Mouse (Mus musculus) c-Kit-positive CD71-positive TER-119-positive erythroid progenitor cells, embryonic 14.5 days (primary cell): Measurements from ENCODE around the gene Rad23a.

Source experiments
- DNase-seq: peaks from one replicate; pipeline ENCODE4 v3.0.0-alpha.2; 2013; ENCODE audit warnings: low spot score

Gene Rad23a

GRCm38 (mm10) chr8:84840248-84840999, at the start of gene Rad23a:
TSS of gene Rad23a (minus strand) at chr8:84840665.
- DNase-seq: peak; percentile 94

GRCm38 (mm10) chr8:84889141-84889540, 48.7 kb upstream of the Rad23a start:
- DNase-seq: no peak

- no peak for DNase-seq
Observed at GRCm38 (mm10) chr8:84888280-84888679, 47.8 kb upstream of the Rad23a start.

GRCm38 (mm10) chr8:84884728-84885127, 44.3 kb upstream of the Rad23a start:
- no peak for DNase-seq

- no peak for DNase-seq
Observed at GRCm38 (mm10) chr8:84878915-84879314, 38.5 kb upstream of the Rad23a start.

- no peak for DNase-seq
Observed at GRCm38 (mm10) chr8:84877297-84878035, 37.0 kb upstream of the Rad23a start.

- no peak for DNase-seq
Observed at GRCm38 (mm10) chr8:84874339-84874738, 33.9 kb upstream of the Rad23a start.

GRCm38 (mm10) chr8:84873016-84873415, 32.6 kb upstream of the Rad23a start:
- no peak for DNase-seq

- peak; percentile 57 for DNase-seq
Observed at GRCm38 (mm10) chr8:84872309-84872965, 32.0 kb upstream of the Rad23a start.

GRCm38 (mm10) chr8:84871376-84872308, 31.2 kb upstream of the Rad23a start, which contains the start of gene Syce2:
TSS of gene Syce2 (plus strand) at chr8:84872111.
- peak; percentile 79 for DNase-seq

- peak; percentile 95 for DNase-seq
Observed at GRCm38 (mm10) chr8:84856864-84857441, 16.5 kb upstream of the Rad23a start, which contains the start of gene Farsa. TSS of gene Farsa (plus strand) at chr8:84856989.

GRCm38 (mm10) chr8:84856434-84856833, 16.0 kb upstream of the Rad23a start:
- no peak for DNase-seq

GRCm38 (mm10) chr8:84847684-84848435, 7.4 kb upstream of the Rad23a start:
- DNase-seq: no peak

GRCm38 (mm10) chr8:84846722-84847572, 6.5 kb upstream of the Rad23a start, which contains the start of gene Calr:
TSS of gene Calr (minus strand) at chr8:84846934.
- DNase-seq: peak; percentile 100

- DNase-seq: no peak
Observed at GRCm38 (mm10) chr8:84846094-84846721, 5.7 kb upstream of the Rad23a start.

GRCm38 (mm10) chr8:84845355-84846093, 5.1 kb upstream of the Rad23a start:
- no peak for DNase-seq

- DNase-seq: no peak
Observed at GRCm38 (mm10) chr8:84844397-84845070, 4.1 kb upstream of the Rad23a start.

GRCm38 (mm10) chr8:84841514-84841913, 1.0 kb upstream of the Rad23a start:
- no peak for DNase-seq
